Mouse (Mus musculus): ENCODE measurements around the gene Thumpd1.
"Not testable (repeated sequence)": the region's sequence is repeated elsewhere in the genome, so short reads cannot be mapped to it uniquely, and the experiment has no call there.

The Thumpd1 gene

DNA sequence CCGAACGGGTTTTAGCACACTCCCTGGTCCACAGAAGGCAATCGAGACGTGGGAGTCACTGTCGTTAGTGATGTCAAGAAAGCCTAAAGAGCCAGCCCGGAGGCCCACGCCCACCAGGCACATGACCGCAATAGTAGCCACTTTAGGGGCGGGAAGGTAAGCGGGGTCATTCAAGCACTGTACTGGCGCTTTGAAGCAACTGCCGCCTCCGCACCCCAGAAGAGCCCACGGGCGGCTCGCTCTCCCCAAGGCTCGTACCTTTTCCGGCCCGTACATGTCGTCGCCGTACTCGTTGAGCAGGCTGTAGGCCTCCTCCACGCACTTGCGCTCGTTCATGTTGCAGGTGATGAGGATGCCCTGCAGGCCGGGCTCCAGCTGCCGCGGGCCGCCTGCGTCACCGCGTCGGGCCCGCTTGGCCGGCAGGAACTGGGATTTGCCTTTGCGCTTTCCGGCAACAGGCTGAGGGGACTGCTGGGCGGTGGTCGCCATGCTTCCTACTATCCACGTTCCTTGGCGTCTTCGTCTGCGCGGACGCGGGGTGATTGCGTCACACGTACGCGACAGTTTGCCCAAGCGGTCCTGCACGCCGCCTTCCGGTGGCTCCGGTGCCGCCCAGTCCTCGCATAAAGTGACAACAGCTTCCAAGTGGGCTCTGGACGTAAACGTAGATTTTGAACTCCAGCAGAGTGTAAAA lies at the start of gene Thumpd1:
TSS of gene Thumpd1 (minus strand) at position 546 of the 694 bp plus-strand sequence.
- ATAC-seq (ENCODE audit: insufficient number of reproducible peaks, low FRiP score, low TSS enrichment), result peak; percentile 81

DNA sequence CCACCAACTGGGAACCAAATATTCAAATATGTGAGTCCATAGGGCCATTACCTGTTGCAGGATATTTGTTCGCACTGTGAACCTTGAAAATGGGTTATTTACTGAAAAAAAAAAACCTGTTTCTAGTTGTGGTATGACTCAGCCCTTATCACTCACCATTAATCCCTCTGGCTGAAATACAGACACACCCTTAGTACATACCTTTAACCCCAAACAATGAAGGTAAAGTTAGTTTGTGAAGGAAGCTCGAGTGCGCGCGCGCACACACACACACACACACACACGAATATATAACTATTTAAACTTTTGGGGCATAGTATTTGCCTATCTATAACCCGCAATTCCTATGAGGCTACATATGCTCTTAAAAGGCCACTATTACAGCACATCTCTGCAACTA lies 49.3 kb upstream of the Thumpd1 start:
- ATAC-seq (ENCODE audit: insufficient number of reproducible peaks, low FRiP score, low TSS enrichment), result no peak

DNA sequence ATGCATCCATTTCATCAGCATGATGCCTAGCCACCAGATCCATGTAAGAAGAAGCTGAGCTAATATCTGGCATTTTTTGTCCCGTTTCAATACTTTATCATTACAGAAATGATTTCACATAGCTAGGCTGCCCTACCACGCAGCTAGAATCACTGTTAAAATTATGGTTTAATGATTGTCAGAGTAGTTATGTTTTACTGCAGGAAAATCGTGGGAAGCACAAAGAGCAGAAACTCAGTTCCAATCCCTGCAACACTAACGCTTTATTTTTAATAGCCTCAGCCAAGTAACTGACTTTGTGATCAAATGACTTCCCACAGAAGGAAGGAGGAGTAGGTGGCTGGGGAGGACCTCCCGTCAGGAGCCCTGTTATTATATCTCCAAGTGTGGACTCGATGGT lies 46.4 kb upstream of the Thumpd1 start:
- no peak for ATAC-seq (ENCODE audit: insufficient number of reproducible peaks, low FRiP score, low TSS enrichment)

DNA sequence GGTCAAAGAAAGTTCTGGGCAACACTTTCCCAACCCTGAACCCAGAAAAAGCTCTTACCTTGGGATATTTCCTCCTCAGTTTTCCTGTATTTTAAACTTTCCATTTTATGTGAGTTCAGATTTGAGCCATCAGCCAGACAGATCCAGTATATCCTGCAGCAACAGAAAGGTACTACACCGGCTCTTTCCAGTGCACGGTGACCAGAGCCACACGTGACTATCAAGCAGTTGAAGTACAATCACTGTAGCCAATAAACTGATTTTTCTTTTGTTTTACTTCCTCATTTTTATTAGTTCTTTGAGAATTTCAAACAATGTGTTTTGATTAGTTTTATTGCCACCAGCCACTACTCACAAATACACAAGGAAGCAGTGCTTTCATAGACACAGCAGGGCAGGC lies 43.8 kb upstream of the Thumpd1 start:
- no peak for ATAC-seq (ENCODE audit: insufficient number of reproducible peaks, low FRiP score, low TSS enrichment)

DNA sequence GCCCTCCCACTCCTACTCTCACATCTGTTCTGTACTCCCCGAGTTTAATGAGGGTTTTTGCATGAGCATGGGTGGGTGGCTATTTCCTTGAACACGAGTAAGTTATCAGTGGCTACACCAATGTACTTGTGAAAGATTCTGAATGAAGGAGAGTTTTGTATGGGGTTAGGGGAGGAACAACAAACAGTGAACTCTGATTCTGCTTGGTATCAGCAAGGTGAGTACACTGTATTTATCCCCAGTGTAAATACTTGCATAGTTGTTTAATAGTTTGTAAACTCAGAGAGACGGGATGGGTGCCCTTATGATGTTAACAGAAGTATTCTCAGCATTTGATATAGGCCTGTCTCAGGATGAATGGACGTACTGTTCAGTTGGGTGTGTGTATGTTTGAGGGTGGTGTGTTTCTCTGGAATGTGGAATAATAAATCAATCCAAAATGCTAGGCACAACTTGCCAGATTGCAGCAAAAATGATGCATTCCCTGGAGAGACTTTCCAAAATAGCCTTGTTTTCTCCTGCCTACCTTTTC lies 41.6 kb upstream of the Thumpd1 start:
- ATAC-seq (ENCODE audit: insufficient number of reproducible peaks, low FRiP score, low TSS enrichment), result no peak

DNA sequence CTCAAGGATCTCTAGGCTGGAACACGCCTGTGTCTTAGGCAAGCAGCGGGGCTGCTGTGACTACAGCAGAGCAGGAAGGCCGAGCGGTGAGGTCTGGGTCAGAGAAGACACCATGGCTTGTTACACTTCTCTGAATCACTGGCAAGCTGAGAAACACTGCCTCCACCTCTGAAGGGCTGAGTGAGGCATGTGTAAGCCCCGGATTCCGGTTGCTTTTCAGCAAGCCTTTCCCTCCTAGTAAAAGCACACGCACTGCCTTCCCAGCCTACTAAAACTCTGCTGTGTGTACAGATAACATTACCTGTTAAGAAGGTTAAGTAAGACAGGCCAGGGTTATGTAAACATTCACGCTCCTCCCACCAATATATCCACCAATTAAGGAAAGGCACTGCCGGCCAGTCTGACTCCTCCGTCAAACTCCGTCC lies 39.9 kb upstream of the Thumpd1 start, which contains the start of gene Acsm3:
TSS of gene Acsm3 (plus strand) at position 397 of the 425 bp plus-strand sequence.
- ATAC-seq (ENCODE audit: insufficient number of reproducible peaks, low FRiP score, low TSS enrichment), result no peak

DNA sequence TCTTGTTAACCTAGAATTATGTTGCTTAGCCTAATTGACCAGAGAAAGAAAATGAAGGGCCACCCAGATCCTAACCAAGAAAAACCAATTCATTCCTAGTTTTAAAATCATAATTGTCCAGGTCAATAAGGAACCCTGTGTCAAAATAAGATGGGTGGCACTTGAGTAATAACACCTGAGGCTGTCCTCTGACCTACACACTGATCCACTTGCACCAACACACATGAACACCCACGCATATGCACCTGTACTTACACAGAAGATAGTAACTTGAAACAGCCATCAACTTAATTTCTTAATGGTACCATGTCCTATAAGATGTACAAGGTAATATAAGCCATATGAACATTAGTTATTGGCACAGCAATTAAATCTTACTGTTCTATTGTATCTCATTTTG lies 33.1 kb upstream of the Thumpd1 start:
- ATAC-seq (ENCODE audit: insufficient number of reproducible peaks, low FRiP score, low TSS enrichment), result no peak

DNA sequence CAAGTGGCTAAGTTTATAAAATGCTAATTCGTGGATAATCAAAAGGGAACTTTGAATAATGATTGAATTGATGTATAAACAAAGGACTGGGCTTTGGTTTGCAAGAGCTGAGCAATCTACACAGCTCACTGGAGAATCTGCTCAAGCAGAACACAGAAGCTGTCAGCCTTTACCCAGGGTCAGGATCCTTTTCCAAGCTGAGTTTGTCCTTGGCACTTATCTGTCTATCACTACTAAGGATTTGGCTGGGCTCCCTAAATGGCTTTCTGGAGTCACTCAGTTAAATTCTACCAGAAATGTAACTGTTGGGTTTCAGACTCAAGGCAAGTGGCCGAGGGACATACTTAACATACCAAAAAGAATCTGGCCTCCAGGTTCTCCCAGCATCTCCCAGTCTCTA lies 29.3 kb upstream of the Thumpd1 start:
- ATAC-seq (ENCODE audit: insufficient number of reproducible peaks, low FRiP score, low TSS enrichment), result no peak

DNA sequence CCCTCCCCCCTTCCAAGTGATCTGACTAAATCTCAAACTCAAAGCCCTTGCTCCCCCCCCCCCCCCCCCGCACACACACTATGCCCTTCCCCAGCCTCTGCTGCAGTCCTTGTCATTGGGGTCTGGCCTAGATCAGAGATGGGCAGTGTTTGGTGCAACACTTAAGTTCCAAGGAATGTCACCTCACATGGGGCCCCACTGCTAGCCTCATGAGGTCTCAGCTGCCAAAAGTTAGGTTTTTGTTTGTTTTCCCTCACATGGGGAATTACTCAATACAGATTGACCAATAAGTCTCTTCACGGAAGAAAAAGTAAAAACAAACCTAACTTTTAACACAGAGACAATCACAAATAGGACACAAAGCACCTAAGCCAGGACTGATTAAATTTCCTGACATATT lies 28.2 kb upstream of the Thumpd1 start:
- ATAC-seq (ENCODE audit: insufficient number of reproducible peaks, low FRiP score, low TSS enrichment), result no peak

DNA sequence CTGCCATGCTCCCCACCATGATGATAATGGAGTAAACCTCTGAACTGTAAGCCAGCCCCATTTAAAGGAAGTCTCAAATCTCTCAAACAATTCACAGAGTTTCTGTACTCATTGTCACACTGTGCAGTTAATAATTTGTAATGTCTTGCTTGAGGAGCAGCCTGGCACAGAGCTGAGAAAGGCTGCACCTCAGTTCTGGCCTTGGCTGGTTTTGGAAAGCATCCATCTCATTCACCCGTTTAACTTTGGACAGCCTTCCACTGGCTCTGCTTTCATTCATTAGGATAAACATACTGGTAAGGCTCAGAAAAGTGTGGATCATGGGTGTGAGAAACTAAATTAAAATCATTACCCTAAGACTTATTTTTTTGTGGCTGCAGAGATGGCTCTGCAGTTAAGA lies 25.3 kb upstream of the Thumpd1 start:
- ATAC-seq (ENCODE audit: insufficient number of reproducible peaks, low FRiP score, low TSS enrichment), result no peak

DNA sequence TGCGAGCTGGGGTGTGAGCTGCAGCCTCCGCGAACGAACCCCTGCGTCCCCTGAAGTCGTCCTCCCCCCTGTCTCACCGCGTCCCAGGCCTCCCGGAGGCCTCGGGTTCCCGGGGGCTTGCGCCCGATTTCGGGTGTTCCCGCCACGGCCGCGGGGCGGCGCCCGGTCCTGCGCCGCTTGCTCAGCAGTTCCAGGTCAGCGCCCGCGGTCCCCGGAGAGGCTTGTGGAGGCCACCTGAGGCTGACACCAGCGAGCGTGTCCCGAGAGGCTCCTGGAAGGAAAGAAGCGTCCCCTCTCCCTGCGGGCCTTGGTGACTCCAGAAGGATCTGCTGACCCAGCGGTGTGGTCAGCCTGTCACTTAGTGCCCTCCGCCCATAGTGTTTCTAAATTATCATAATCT lies 23.7 kb upstream of the Thumpd1 start:
- no peak for ATAC-seq (ENCODE audit: insufficient number of reproducible peaks, low FRiP score, low TSS enrichment)

DNA sequence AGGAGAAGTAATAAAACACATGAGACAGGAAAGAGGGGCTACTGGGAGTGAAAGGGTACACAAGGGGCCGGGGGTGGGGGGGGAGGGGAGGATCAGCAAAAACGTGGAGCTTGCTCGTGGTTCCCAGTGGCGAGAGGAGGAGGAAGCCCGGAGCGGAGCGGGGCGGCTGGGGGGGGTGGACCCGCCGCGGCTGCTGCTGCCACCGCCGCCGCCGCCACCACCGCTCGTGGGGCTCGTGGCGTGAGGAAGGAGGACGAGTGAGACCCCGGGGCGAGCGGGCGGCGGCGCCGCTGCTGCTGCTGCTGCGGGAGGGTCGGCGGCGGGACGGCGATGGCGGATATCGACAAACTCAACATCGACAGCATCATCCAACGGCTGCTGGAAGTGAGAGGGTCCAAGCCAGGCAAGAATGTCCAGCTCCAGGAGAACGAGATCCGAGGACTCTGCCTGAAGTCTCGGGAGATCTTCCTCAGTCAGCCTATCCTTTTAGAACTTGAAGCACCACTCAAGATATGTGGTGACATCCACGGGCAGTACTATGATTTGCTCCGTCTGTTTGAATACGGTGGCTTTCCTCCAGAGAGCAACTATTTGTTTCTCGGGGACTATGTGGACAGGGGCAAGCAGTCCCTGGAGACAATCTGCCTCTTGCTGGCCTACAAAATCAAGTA lies 19.3 kb upstream of the Thumpd1 start:
- ATAC-seq (ENCODE audit: insufficient number of reproducible peaks, low FRiP score, low TSS enrichment), result not testable (repeated sequence)

DNA sequence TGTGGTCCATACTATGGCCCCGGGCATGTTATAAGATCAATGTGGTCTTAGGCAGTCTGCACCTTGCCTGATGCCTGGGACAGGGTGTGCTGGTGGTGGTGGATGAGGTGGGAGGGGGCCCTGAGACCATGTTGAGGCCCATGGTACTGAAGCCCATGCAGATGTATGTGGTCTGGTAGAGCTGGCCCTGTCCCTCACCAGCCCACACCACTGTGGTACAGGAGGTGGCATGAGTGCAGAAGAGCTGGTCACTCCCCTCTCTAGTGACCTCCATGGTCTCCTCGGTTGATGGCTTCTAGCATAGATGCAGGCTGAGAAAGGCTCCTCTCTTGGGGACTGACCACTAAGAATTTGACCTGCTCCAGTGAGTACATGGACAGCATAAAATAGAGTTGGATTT lies 18.3 kb upstream of the Thumpd1 start:
- ATAC-seq (ENCODE audit: insufficient number of reproducible peaks, low FRiP score, low TSS enrichment), result no peak

DNA sequence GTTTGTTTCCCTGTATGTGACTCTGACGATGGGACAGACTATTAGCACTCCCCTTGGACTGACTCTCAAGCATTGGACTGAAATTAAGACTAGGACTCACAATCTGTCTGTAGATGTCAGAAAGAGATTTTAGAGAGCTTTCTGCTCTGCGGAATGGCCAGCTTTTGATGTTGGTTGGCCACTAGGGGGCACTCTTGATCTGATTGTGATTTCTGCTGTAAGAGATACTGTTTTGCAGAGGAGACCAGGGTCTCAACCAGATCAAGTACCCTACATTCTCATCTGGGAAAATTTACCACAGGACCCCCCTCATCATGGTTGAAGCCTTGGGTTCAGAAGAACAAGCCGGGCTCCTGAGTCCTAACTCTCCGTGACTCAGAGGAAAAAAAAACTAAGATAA lies 10.7 kb upstream of the Thumpd1 start:
- ATAC-seq (ENCODE audit: insufficient number of reproducible peaks, low FRiP score, low TSS enrichment), result not testable (repeated sequence)

DNA sequence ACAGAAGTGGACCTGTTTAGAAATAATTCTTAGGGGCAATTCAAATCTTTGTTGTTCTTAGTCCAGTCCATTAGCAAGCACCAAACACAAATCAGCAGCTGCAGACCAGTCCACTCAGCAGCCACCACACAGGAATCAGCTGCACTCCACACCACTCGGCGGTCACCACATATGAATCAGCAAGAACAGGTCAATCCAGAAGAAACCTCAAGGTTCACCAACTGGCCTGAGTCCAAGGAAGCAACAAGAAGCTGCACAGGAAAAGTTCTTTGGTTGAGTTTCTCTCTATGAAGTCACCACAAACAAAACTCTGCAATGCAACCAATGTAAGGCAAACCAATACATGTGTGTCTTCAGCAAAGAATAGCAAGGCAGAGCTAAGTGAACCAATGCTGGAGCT lies 7.0 kb upstream of the Thumpd1 start:
- ATAC-seq (ENCODE audit: insufficient number of reproducible peaks, low FRiP score, low TSS enrichment), result no peak

DNA sequence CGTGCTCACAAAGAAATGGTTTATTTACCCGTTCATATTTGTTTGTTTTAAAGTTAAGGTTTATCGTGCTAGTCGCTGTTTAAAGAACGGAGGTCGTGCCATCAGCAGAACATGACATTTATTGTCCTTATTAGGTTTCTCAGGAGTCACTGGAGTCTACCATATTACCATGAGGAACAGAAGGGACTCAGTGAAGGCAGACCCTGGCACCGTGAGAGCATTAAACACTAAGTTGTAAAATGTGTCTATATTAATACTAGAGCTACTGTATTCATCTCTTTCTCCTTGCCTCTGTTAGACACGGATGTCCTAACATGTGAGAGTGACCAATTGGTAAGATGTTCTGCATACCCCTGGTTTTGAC lies 331 bp upstream of the Thumpd1 start:
- peak; percentile 36; the same call in 1 of the 2 replicates for ATAC-seq (ENCODE audit: insufficient number of reproducible peaks, low FRiP score, low TSS enrichment)

DNA sequence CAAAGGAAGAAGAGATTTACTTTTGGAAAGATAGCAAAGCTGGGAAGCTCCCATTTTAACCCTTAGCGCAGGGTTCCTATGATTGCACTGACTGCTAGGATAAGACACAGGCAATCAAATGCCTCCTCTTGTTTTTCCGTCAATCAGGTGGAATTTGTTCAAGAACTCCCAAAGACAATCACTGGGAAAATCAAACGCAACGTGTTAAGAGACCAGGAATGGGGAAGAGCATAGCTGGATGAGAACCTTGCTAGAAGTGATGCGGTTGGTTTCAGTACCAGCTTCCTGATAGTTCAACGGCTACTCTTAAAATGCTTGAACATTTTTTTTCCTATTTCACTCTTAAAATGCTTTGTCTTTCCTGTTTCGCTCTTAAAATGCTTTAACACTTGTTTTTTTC lies 6.5 kb downstream of the Thumpd1 start:
- no peak for ATAC-seq (ENCODE audit: insufficient number of reproducible peaks, low FRiP score, low TSS enrichment)

DNA sequence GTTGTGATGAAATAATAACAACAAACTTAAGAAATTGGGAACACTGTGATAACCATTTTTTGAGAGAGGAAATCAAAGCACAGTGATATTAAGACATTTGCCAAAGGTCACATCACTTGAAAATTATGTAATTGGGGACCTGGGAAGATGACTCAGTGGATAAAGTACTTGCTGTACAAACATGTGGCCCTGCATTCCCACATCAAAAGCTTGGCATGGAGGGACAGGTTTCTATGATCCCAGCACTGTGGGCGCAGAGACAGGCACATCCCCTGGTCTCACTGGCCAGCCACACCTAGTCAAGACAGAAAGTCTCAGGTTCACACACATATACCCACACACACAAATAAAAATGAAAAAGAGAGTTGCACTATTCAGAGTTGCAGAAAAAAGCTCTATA lies 25.7 kb downstream of the Thumpd1 start:
- ATAC-seq (ENCODE audit: insufficient number of reproducible peaks, low FRiP score, low TSS enrichment), result no peak

DNA sequence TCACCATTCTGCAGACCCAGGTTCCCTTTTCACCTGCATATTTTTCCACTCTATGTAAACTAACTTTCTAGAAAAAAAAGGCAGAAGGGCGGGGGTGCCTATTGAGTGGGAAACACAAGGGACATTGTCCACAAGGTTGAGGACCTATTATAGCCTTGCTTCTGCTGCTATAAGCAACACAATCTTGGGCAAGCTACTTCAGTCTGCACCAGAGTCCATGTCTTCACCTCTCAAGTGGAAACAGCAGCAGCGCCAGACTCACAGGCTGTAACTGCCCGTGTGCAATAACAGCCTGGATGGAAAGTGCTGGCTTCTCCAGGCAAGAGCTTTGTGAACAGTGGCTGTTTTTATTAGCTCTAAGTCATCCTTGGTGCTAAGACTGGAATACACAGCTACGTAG lies 28.3 kb downstream of the Thumpd1 start:
- ATAC-seq (ENCODE audit: insufficient number of reproducible peaks, low FRiP score, low TSS enrichment), result no peak

DNA sequence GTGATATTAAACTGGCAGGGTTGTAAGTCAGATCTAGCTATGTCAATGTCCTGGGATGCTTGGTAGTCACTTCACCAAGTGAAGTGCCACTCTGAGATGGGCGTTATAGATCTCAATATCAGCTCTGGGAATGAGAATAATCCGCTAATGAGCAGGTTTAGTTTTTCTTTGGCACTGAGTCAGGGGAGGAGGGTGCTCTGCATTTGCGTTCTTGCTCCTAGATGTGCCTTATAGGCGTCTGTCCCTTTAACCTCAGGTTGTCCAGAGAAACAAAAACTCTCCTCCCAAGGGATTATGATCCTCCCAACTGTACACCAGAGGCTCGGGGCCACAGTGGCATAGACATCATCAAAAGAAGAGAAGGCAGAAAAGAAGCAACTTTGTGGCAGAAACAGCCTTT lies 30.9 kb downstream of the Thumpd1 start, which contains the start of gene Acsm4:
TSS of gene Acsm4 (plus strand) at position 301 of the 400 bp plus-strand sequence.
- ATAC-seq (ENCODE audit: insufficient number of reproducible peaks, low FRiP score, low TSS enrichment), result no peak

DNA sequence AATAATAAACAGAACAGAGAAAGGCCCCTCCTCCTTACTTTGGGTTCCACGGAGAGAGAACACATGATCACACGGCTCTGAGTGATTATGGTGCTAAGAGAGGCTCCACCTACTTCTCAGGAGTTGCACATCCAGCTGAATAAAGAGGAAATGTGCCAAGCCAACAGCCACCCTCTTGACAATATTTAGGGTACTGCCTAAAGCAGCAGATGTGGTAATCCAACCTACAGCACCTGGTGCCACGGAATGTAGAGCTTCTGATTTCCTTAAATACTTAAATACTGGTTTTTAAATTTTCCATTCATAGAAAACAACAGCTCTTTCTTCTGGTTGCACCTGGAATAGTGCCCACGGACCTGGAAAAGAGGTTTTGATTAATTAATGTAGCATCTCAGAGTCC lies 37.9 kb downstream of the Thumpd1 start:
- ATAC-seq (ENCODE audit: insufficient number of reproducible peaks, low FRiP score, low TSS enrichment), result no peak

DNA sequence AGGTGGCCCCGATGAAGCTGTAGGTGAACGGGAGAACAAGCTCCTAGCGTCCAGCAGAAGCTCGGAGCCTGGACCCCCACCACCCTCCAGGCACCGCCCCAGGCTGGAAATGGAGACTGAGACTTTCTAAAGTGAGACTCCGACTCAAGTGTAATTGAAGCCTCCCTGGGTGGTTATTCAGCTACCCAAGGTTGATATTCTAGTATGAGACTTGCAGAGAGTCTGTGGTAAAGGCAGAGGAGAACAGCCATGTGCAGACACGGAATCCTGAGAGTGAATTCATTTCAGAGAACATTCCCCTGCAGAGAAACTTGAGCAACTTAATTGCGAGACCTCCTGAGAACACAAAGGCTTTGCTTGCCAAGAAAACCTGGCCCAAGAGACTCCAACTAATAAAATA lies 40.5 kb downstream of the Thumpd1 start:
- ATAC-seq (ENCODE audit: insufficient number of reproducible peaks, low FRiP score, low TSS enrichment), result no peak

All from cerebellum, adult (tissue).